Mouse (Mus musculus): Measurements from ENCODE around the gene Pard3b.

Gene Pard3b

GRCm38 (mm10) chr1:62244191-62244984 is 605.8 kb downstream of the Pard3b start:
- peak; percentile 12 for DNase-seq (ENCODE audit: low read depth, low spot score)

- DNase-seq (ENCODE audit: low read depth, low spot score) = no peak
Observed at GRCm38 (mm10) chr1:62252432-62252831, 613.8 kb downstream of the Pard3b start.

GRCm38 (mm10) chr1:62254316-62254715 is 615.7 kb downstream of the Pard3b start:
- DNase-seq (ENCODE audit: low read depth, low spot score) = no peak

- no peak for DNase-seq (ENCODE audit: low read depth, low spot score)
Observed at GRCm38 (mm10) chr1:62254888-62255287, 616.3 kb downstream of the Pard3b start.

GRCm38 (mm10) chr1:62276466-62276865 is 637.8 kb downstream of the Pard3b start:
- no peak for DNase-seq (ENCODE audit: low read depth, low spot score)

- no peak for DNase-seq (ENCODE audit: low read depth, low spot score)
Observed at GRCm38 (mm10) chr1:62278586-62278985, 640.0 kb downstream of the Pard3b start.

GRCm38 (mm10) chr1:62280586-62280985 is 642.0 kb downstream of the Pard3b start:
- DNase-seq (ENCODE audit: low read depth, low spot score) = no peak

- no peak for DNase-seq (ENCODE audit: low read depth, low spot score)
Observed at GRCm38 (mm10) chr1:62282835-62283234, 644.2 kb downstream of the Pard3b start.

- DNase-seq (ENCODE audit: low read depth, low spot score) = no peak
Observed at GRCm38 (mm10) chr1:62283624-62284023, 645.0 kb downstream of the Pard3b start.

- DNase-seq (ENCODE audit: low read depth, low spot score) = no peak
Observed at GRCm38 (mm10) chr1:62309376-62309775, 670.8 kb downstream of the Pard3b start.

- no peak for DNase-seq (ENCODE audit: low read depth, low spot score)
Observed at GRCm38 (mm10) chr1:62325237-62325636, 686.6 kb downstream of the Pard3b start.

- no peak for DNase-seq (ENCODE audit: low read depth, low spot score)
Observed at GRCm38 (mm10) chr1:62327743-62328142, 689.1 kb downstream of the Pard3b start.

- DNase-seq (ENCODE audit: low read depth, low spot score) = no peak
Observed at GRCm38 (mm10) chr1:62328808-62329207, 690.2 kb downstream of the Pard3b start.

GRCm38 (mm10) chr1:62333016-62333415 is 694.4 kb downstream of the Pard3b start:
- no peak for DNase-seq (ENCODE audit: low read depth, low spot score)

- no peak for DNase-seq (ENCODE audit: low read depth, low spot score)
Observed at GRCm38 (mm10) chr1:62334196-62334595, 695.6 kb downstream of the Pard3b start.

- no peak for DNase-seq (ENCODE audit: low read depth, low spot score)
Observed at GRCm38 (mm10) chr1:62340261-62340660, 701.6 kb downstream of the Pard3b start.

- no peak for DNase-seq (ENCODE audit: low read depth, low spot score)
Observed at GRCm38 (mm10) chr1:62344286-62344685, 705.7 kb downstream of the Pard3b start.

- no peak for DNase-seq (ENCODE audit: low read depth, low spot score)
Observed at GRCm38 (mm10) chr1:62348371-62348770, 709.7 kb downstream of the Pard3b start.

- DNase-seq (ENCODE audit: low read depth, low spot score) = no peak
Observed at GRCm38 (mm10) chr1:62355496-62355895, 716.9 kb downstream of the Pard3b start.

- DNase-seq (ENCODE audit: low read depth, low spot score) = no peak
Observed at GRCm38 (mm10) chr1:62374427-62375050, 735.9 kb downstream of the Pard3b start.

GRCm38 (mm10) chr1:62378335-62378734 is 739.7 kb downstream of the Pard3b start:
- no peak for DNase-seq (ENCODE audit: low read depth, low spot score)

GRCm38 (mm10) chr1:62382807-62383514 is 744.3 kb downstream of the Pard3b start:
- DNase-seq (ENCODE audit: low read depth, low spot score) = no peak

All from skeletal muscle tissue, adult 2 months (tissue).